Mouse (Mus musculus): ENCODE results near the gene Rep15. TPM values are rescaled to one million over a fixed set of nuclear protein-coding genes. Genes with fewer than 3 reads are reported as not detected.

The Rep15 gene
- under 1 TPM; 0.29 to 0.95 TPM for polyA plus RNA-seq (2017; shearing (Covaris generic))

- ATAC-seq = no peak
These were observed at the start of gene Rep15 for GRCm38 (mm10) chr6:147032303-147032925. Gene Rep15, plus strand, starts transcription at chr6:147032584.

- ATAC-seq = no peak
These were observed 47.8 kb upstream of the Rep15 start for GRCm38 (mm10) chr6:146984569-146984968.

GRCm38 (mm10) chr6:146994236-146994635 is 38.1 kb upstream of the Rep15 start:
- no peak for ATAC-seq

DNA sequence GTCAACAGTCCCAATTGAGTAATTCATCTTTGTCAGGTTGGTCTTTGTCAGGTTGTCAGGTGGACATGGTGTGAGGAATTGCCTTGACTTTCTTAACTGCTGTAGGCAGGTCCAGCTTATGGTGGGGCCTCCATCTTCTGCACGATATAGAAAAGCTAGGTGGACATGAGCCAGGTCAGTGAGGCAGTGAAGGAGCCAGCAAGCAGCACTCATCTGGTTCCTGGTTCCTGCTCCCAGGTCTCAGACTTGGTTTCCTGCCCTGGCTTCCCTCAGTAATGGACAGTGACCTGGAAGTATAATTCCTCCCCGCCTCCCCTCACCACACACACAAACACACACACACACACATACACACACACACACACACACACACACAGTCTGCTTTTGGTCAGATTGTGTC is 37.0 kb upstream of the Rep15 start:
- no peak for ATAC-seq

- ATAC-seq = no peak
These were observed 36.5 kb upstream of the Rep15 start for GRCm38 (mm10) chr6:146995878-146996277.

DNA sequence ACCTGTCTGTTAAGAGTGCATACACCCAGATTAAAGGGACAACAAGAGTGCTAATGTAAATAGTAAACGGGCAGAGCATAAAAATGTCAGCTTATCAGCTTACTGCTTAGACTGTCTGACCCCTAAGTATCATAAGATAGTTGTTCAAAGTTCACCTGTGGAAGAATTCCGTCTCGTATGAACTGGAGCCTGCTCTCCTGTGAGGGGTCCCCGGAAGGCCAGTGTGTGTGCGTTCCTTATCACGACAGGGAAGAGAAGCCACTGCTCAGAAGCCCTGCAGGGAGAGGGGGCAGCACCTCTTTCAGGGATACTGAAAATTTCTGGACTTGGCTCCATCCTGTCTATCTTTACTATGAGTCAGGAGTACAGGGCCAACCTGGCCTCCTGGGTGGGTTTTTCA is 35.4 kb upstream of the Rep15 start:
- ATAC-seq = no peak

GRCm38 (mm10) chr6:146998710-146999109 is 33.7 kb upstream of the Rep15 start:
- ATAC-seq = no peak

- ATAC-seq = no peak
These were observed 33.1 kb upstream of the Rep15 start for GRCm38 (mm10) chr6:146999302-146999701.

- no peak for ATAC-seq
These were observed 32.6 kb upstream of the Rep15 start for GRCm38 (mm10) chr6:146999755-147000154.

- ATAC-seq = peak; percentile 54
These were observed 24.2 kb upstream of the Rep15 start for GRCm38 (mm10) chr6:147008148-147008547.

DNA sequence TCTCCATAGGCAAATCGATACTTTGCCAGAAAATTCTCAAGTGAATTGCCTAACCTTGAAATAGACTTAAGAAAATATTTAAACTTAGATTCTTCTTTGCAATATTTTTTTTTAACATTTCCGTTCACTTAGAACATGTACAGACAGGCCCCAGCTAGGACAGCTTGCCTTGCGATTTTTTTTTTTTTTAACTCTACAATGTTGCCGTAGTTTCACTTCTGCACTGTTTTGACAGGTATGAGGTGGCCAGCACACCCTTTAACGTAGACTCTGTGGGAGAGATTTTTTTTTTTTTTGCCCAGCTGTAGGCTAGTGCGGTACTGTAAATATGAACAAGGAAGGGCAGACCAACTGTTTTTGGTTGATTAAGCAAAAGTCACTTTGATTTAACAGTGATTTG is 22.0 kb upstream of the Rep15 start:
- ATAC-seq = no peak

GRCm38 (mm10) chr6:147010811-147011520 is 21.4 kb upstream of the Rep15 start:
- no peak for ATAC-seq

DNA sequence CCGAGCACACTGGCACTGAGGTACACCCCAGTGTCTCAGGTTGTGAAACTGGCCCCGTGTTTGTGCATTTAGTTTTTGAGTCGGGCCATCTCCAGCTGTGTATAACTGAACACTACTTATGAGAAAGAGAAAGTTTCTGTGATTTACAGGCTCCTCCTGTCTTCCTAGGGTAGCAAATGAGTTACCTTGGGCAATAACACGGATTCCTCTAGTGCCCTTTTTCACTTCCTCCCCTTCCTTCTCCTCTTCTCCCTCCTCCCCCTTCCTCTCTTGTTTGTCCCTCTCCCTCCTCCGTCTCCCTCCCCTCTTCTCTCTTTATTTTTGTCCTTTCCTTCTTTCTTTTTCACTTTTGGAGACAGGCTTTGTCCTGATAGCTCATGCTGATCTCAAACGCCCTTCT is 20.8 kb upstream of the Rep15 start:
- no peak for ATAC-seq

- ATAC-seq = no peak
These were observed 20.4 kb upstream of the Rep15 start for GRCm38 (mm10) chr6:147011977-147012376.

GRCm38 (mm10) chr6:147013546-147013945 is 18.8 kb upstream of the Rep15 start:
- ATAC-seq = no peak

GRCm38 (mm10) chr6:147017906-147018305 is 14.5 kb upstream of the Rep15 start:
- ATAC-seq = no peak

DNA sequence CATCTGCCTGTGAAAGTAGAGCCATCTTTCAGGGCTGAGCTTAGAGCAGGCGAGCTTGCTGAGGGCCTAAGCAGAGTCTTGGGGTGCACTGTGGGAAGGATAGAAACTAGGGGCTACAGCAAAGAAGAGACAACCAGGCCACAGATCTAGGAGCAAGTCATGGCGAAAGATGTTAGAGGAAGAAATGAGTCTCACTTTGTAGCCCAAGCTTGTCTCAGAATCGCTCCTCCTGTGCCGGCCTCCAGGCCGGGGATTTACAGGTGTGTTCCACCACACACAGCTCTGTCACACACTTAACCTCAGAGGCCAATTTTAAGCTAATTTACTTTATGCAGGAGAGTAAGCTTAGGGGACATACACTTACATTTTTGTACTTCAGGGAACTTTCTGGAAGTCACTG is 14.0 kb upstream of the Rep15 start:
- no peak for ATAC-seq

GRCm38 (mm10) chr6:147021181-147021580 is 11.2 kb upstream of the Rep15 start:
- ATAC-seq = no peak

- no peak for ATAC-seq
These were observed 9.8 kb upstream of the Rep15 start for GRCm38 (mm10) chr6:147022375-147023132.

- no peak for ATAC-seq
These were observed 9.3 kb upstream of the Rep15 start for GRCm38 (mm10) chr6:147023133-147023395.

- ATAC-seq = no peak
These were observed 8.8 kb upstream of the Rep15 start for GRCm38 (mm10) chr6:147023568-147023967.

GRCm38 (mm10) chr6:147024761-147025160 is 7.6 kb upstream of the Rep15 start:
- ATAC-seq = no peak

- no peak for ATAC-seq
These were observed 4.0 kb upstream of the Rep15 start for GRCm38 (mm10) chr6:147028396-147028795.

DNA sequence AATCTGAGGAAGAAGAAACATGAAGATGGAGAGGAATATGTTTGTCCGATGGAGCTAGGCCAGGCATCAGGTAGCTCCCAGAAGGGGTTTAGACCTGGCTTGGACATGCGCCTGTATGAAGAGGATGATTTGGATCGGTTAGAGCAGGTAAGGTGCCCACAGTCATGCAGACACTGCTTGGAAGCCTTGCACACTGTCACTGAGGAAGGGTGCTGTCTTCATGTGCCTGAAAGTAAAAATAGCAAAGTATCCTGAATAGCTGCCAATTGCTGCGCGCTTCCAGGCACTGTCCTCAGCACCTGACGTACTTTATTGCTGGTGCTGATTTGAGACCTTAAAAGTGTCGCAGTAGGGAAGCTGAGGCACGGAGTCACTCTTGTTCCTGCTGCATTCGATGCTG is 2.8 kb upstream of the Rep15 start:
- no peak for ATAC-seq
